ENCODE assay signal across 8 mouse cellular contexts in genomic region chr12:98574353-98575194, GRCm38 (mm10). TPM values are rescaled to one million over a fixed set of nuclear protein-coding genes. Genes with fewer than 3 reads are reported as not detected.
DNase-seq lines count a peak whose midpoint lies in the region; ATAC-seq and TF ChIP-seq lines count a peak whose summit lies in the region.

No protein-coding gene starts in this region.

- H3K4me2 ChIP-seq in forebrain, embryonic 16.5 days (ENCODE audit: low read length): peak overlapping the region; percentile 66
- H3K4me2 ChIP-seq in kidney, postnatal 0 days (ENCODE audit: low read length): peak overlapping the region; percentile 99
- peak overlapping the region; percentile 67 for H3K4me2 ChIP-seq in liver, embryonic 13.5 days

- under 1% methylated on average over 78 of the region's 84 CpGs for WGBS in forebrain, embryonic 16.5 days
- under 1% methylated on average over 81 of the region's 84 CpGs for WGBS in kidney, postnatal 0 days
- WGBS in liver, embryonic 13.5 days (ENCODE audit: insufficient replicate concordance): 1% methylated on average over 82 of the region's 84 CpGs

- H3K4me3 ChIP-seq in brown adipose tissue, adult 24 weeks (ENCODE audit: insufficient read depth, low read depth, low read length): peak overlapping the region; percentile 32; the same call in 1 of the 2 replicates
- peak overlapping the region; percentile 65 for H3K4me3 ChIP-seq in forebrain, embryonic 16.5 days (replicated peaks; ENCODE audit: low read length)
- H3K4me3 ChIP-seq in kidney, postnatal 0 days (replicated peaks; ENCODE audit: low read depth, low read length): peak overlapping the region; percentile 66
- H3K4me3 ChIP-seq in liver, embryonic 13.5 days (replicated peaks): peak overlapping the region; percentile 50

- H3K36me3 ChIP-seq in forebrain, embryonic 16.5 days (ENCODE audit: control insufficient read depth, insufficient read depth): no peaks in the 10 kb centered on the region
- H3K36me3 ChIP-seq in kidney, postnatal 0 days (ENCODE audit: insufficient read depth, low read length): no peaks in the 10 kb centered on the region
- H3K36me3 ChIP-seq in liver, embryonic 13.5 days: no peaks in the 10 kb centered on the region

- no peak overlapping the region for H3K27ac ChIP-seq in brown adipose tissue, adult 24 weeks (replicated peaks; ENCODE audit: low read depth, low read length)
- H3K27ac ChIP-seq in forebrain, embryonic 16.5 days (ENCODE audit: low read length): peak overlapping the region; percentile 94
- no peak overlapping the region for H3K27ac ChIP-seq in kidney, postnatal 0 days
- H3K27ac ChIP-seq in liver, embryonic 13.5 days: no peak overlapping the region

- ATAC-seq in forebrain, embryonic 16.5 days: peak; percentile 90
- ATAC-seq in kidney, postnatal 0 days (replicated peaks; ENCODE audit: low FRiP score, low read depth): peak; percentile 86
- no peak for ATAC-seq in liver, embryonic 13.5 days (ENCODE audit: low read depth)

- peak overlapping the region; percentile 84 for H3K9ac ChIP-seq in forebrain, embryonic 16.5 days (replicated peaks; ENCODE audit: low read depth, low read length)
- peak overlapping the region; percentile 53 for H3K9ac ChIP-seq in kidney, postnatal 0 days (ENCODE audit: low read depth, low read length)
- H3K9ac ChIP-seq in liver, embryonic 13.5 days: no peak overlapping the region

- DNase-seq in layer of hippocampus, adult 11-12 months (ENCODE audit: low spot score): peak; percentile 73
- no peak for DNase-seq in layer of hippocampus, adult 9-10 months (ENCODE audit: low spot score)
- DNase-seq in kidney, postnatal 0 days (ENCODE audit: low spot score): peak; percentile 54
- DNase-seq in liver, embryonic 13.5 days: no peak
- DNase-seq in retina, embryonic 14.5 days (ENCODE audit: low spot score): peak; percentile 77
- no peak for DNase-seq in urinary bladder, postnatal 25 days (ENCODE audit: low spot score)

- H3K9me3 ChIP-seq in forebrain, embryonic 16.5 days (ENCODE audit: control insufficient read depth, low read length): no peaks in the 10 kb centered on the region
- no peaks in the 10 kb centered on the region for H3K9me3 ChIP-seq in kidney, postnatal 0 days (replicated peaks; ENCODE audit: low read length)
- H3K9me3 ChIP-seq in liver, embryonic 13.5 days (replicated peaks): no peaks in the 10 kb centered on the region

- no peak for TF ChIP-seq CTCF in kidney, postnatal 0 days (IDR thresholded peaks at IDR 0.05; ENCODE audit: low read depth)

- no peaks in the 10 kb centered on the region for H3K4me1 ChIP-seq in brown adipose tissue, adult 24 weeks (ENCODE audit: control insufficient read depth, insufficient read depth, insufficient read length, low read length)
- peaks cover 49% of the 10 kb centered on the region for H3K4me1 ChIP-seq in forebrain, embryonic 16.5 days (replicated peaks; ENCODE audit: control insufficient read depth, insufficient read depth, low read length)
- H3K4me1 ChIP-seq in kidney, postnatal 0 days (replicated peaks; ENCODE audit: insufficient read depth, low read length): no peaks in the 10 kb centered on the region
- 0 out of 2 replicates have a peak, but pooled peaks cover 4% of the 10 kb centered on the region for H3K4me1 ChIP-seq in liver, embryonic 13.5 days (replicated peaks)

- H3K27me3 ChIP-seq in forebrain, embryonic 16.5 days (replicated peaks; ENCODE audit: control insufficient read depth, insufficient read depth, low read length): no peaks in the 10 kb centered on the region
- H3K27me3 ChIP-seq in kidney, postnatal 0 days (ENCODE audit: insufficient read depth, low read length): peaks cover 18% of the 10 kb centered on the region
- peaks cover 69% of the 10 kb centered on the region for H3K27me3 ChIP-seq in liver, embryonic 13.5 days

RNA-seq across cellular contexts. Expression of gene Kcnk10, which starts 3.5 kb away (rescaled TPM):
- polyA plus RNA-seq in brown adipose tissue, adult 24 weeks (2012; ENCODE audit: insufficient read depth, insufficient read length, missing spikeins): not detected in 2 replicates
- polyA plus RNA-seq in forebrain, embryonic 16.5 days (2015; fragmentation: Nextera tagmentation; extraction: Ambion mirVana): 57.8 and 58.8 TPM in 2 replicates
- polyA plus RNA-seq in kidney, postnatal 0 days (2015; fragmentation: Nextera tagmentation; extraction: Ambion mirVana): 0.49 and 0.79 TPM in 2 replicates
- polyA plus RNA-seq in liver, embryonic 13.5 days (2015; fragmentation: Nextera tagmentation; extraction: Ambion mirVana): not detected in 2 replicates

RNA-seq across cellular contexts. Expression of gene Spata7, which starts 53.4 kb away (rescaled TPM):
- 3.1 and 3.2 TPM in 2 replicates for polyA plus RNA-seq in brown adipose tissue, adult 24 weeks (2012; ENCODE audit: insufficient read depth, insufficient read length, missing spikeins)
- 27.4 and 32.1 TPM in 2 replicates for polyA plus RNA-seq in forebrain, embryonic 16.5 days (2015; fragmentation: Nextera tagmentation; extraction: Ambion mirVana)
- 11.3 and 13.2 TPM in 2 replicates for polyA plus RNA-seq in kidney, postnatal 0 days (2015; fragmentation: Nextera tagmentation; extraction: Ambion mirVana)
- 2.4 and 3.1 TPM in 2 replicates for polyA plus RNA-seq in liver, embryonic 13.5 days (2015; fragmentation: Nextera tagmentation; extraction: Ambion mirVana)

Comparison
In these comparisons a context has a peak if more than half of its experiments do, and no peak if none do; other contexts are left out.
1. DNase-seq: peak in layer of hippocampus, adult 11-12 months (single experiment), kidney, postnatal 0 days (single experiment) and retina, embryonic 14.5 days (single experiment); none in layer of hippocampus, adult 9-10 months (single experiment), liver, embryonic 13.5 days (single experiment) and urinary bladder, postnatal 25 days (single experiment).
2. RNA of gene Kcnk10, which starts 3.5 kb away (polyA plus RNA-seq): 57.8 to 58.8 TPM in forebrain, embryonic 16.5 days; 0.49 to 0.79 TPM in kidney, postnatal 0 days, not detected in liver, embryonic 13.5 days and not detected in brown adipose tissue, adult 24 weeks; every median in the first group is over 10 times any median in the second.
3. Peak in every context shown above with its lines, with median percentiles within 50 percentile points of each other: H3K4me3 ChIP-seq and H3K4me2 ChIP-seq.